Mouse (Mus musculus) hindbrain, postnatal 0 days (tissue): ENCODE data around the gene Cdk17. TPM values are rescaled to one million over a fixed set of nuclear protein-coding genes. Genes with fewer than 3 reads are reported as not detected.

Experiments used
- ATAC-seq: fragments of 200-750 bp; cut with Nextera tagmentation; 2 replicates; pipeline ENCODE4 v1.8.0; 2017; ENCODE audit warnings: mild to moderate bottlenecking, moderate TSS enrichment, moderate library complexity
- DNase-seq: peaks from one replicate; pipeline ENCODE4 v3.0.0-alpha.2; 2015; ENCODE audit warnings: low spot score
- H3K27ac ChIP-seq: fragments of 300-500 bp; sonication (generic); 2 replicates; pipeline ENCODE4 v1.5.1; 2014; ENCODE audit warnings: mild to moderate bottlenecking
- H3K27me3 ChIP-seq: fragments of 300-500 bp; sonication (generic); 2 replicates; pipeline ENCODE4 v1.6.1; 2014; ENCODE audit warnings: low read length, mixed read lengths; ENCODE audit not compliant: insufficient read depth
- H3K36me3 ChIP-seq: fragments of 300-500 bp; sonication (generic); 2 replicates; pipeline ENCODE4 v1.6.1; 2014; ENCODE audit warnings: low read length, mixed read lengths; ENCODE audit not compliant: insufficient read depth
- H3K4me1 ChIP-seq: fragments of 300-500 bp; sonication (generic); 2 replicates; pipeline ENCODE4 v1.6.1; 2014; ENCODE audit warnings: antibody characterized with exemption, low read length, mixed read lengths; ENCODE audit not compliant: insufficient read depth
- H3K4me2 ChIP-seq: fragments of 300-500 bp; sonication (generic); 2 replicates; pipeline ENCODE4 v1.6.1; 2014; ENCODE audit warnings: low read depth, mild to moderate bottlenecking, low read length, moderate library complexity, mixed read lengths
- H3K4me3 ChIP-seq: fragments of 300-500 bp; sonication (generic); 2 replicates; pipeline ENCODE4 v1.5.1; 2014; ENCODE audit warnings: low read length
- H3K9ac ChIP-seq: fragments of 300-500 bp; sonication (generic); replicated peaks from 2 replicates; pipeline ENCODE4 v1.6.1; 2014; ENCODE audit warnings: mild to moderate bottlenecking, low read length, moderate library complexity, mixed read lengths
- H3K9me3 ChIP-seq: fragments of 300-500 bp; sonication (generic); 2 replicates; pipeline ENCODE4 v1.6.1; 2016; ENCODE audit warnings: low read length, mixed read lengths
- CTCF ChIP-seq: IDR thresholded peaks from 2 replicates; pipeline ENCODE4 v1.5.1; 2016; ENCODE audit warnings: antibody characterized with exemption, control low read depth, low read depth
- WGBS: fragments of 180-500 bp; shearing (Covaris S2); extraction: QIAGEN DNeasy Blood & Tissue Kit; methylation state at CpG from one replicate; pipeline ENCODE4 v1.1.7; 2014; 5-methylcytosine and 5-hydroxymethylcytosine counted together
- polyA plus RNA-seq: library from polyadenylated mRNA; unstranded; fragments of >200 nt; fragmentation: Nextera tagmentation; extraction: Ambion mirVana; gene quantifications from 2 replicates; pipeline ENCODE4 v1.2.1, GENCODE M21; 2015
- total RNA-seq: library from RNA; depleted of rRNA; stranded (reverse); fragments of >200 nt; gene quantifications from 2 replicates; pipeline ENCODE4 v1.2.3, GENCODE M21; 2014

Cdk17 gene
- total and polyA plus RNA-seq, 2 experiments from 2014 or later = 32.6 to 63.3 TPM

DNA sequence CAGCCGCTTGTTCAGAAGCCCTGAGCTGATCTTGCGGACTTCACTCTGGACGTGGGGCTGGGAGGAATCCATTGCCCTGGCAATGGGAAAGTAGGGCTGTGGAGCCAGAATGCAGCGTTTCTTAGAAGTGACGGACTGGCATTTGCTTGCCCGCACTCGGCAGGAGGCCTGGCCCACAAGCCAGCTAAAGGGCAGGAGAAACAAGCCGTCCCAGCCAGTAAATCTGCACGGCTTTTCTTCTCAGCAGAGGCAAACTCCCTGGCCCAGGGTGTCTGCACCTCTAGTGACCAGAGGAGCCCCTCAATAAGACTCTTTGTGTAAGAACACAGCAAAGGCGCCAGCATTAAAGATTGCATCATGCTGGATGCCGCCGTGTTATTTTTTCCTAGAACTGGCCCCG lies 94.6 kb downstream of the Cdk17 start:
- Histone ChIP-seq H3K27ac (peak overlapping the region; percentile 78), H3K4me3 (no peak overlapping the region), H3K36me3 (no peaks in the 10 kb centered on the region), H3K27me3 (no peaks in the 10 kb centered on the region), H3K9me3 (no peaks in the 10 kb centered on the region), H3K9ac (no peak overlapping the region), H3K4me1 (peaks cover 14% of the 10 kb centered on the region), H3K4me2 (0 out of 2 replicates have a peak overlapping the region, but pooled peaks have one; percentile 16)
- WGBS = 14% methylated on average over 13 of the region's 13 CpGs
- DNase-seq (peak; percentile 79), ATAC-seq (peak; percentile 82)
- no peak for TF ChIP-seq CTCF

DNA sequence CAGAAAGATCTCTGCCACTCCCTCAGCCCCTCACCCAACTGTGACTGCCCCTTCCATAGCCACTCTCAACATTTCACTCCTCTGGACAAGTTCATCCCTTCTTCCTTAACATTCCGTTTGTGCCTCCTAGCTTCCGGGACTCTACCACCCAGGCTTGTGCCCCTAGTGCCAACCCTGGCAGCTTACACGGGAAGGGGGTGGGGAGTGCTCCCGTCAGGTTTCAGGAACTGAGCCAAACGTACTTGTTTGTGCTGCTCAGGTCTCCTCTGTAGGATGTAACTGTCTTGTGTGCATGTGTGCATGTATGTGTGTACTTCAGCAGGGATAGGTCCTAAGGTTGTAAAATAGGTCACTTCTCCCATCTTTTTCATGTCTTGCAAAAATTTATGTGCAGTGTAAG lies 99.2 kb downstream of the Cdk17 start:
- no peak for TF ChIP-seq CTCF
- DNase-seq (peak; percentile 44), ATAC-seq (no peak)
- 35% methylated on average over 5 of the region's 5 CpGs for WGBS
- H3K4me2 ChIP-seq = no peak overlapping the region
- no peak overlapping the region for H3K9ac ChIP-seq
- no peak overlapping the region for H3K27ac ChIP-seq
- H3K9me3 ChIP-seq = no peaks in the 10 kb centered on the region
- no peaks in the 10 kb centered on the region for H3K36me3 ChIP-seq
- H3K4me3 ChIP-seq = no peak overlapping the region
- H3K4me1 ChIP-seq = peaks cover 43% of the 10 kb centered on the region
- no peaks in the 10 kb centered on the region for H3K27me3 ChIP-seq

DNA sequence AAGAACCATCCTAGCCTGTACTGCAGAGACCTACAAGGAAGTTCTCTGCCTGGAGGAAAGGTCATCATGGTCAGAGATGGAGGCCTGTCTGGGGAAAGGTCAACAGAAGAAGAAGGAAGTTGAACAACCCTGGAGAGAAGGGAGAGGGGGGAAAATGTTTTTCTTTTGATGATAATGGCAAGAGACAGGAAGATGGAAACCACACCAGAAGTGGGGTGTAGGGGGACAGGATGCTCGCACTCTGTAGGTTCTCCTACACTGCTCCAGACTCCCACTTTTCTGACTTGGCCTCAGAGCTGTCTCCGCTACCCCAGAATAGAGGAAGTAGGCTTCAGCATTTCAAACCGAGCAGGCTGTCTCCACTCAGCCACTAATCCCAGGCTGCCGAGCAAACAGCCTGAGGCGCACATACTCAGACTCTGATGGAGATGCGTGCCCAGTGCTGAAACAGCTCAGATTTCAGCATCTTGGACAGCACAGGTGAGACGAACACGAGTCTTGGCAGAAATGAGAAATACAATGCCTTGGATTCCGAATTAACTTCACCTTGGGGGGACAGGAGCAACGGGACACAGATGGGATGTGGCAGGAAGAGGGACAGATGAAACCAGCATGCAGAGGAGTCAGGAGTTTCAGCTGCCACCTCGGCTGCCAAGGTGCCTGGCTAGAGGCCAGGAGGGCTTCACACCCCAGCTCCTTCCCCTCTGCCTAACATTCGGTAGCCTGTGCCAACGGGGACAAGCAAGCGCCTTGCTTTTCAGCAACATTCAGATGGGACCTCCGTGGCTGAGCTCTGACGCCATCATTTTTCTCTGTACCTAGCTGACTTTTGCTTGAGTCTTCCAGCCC lies 100.7 kb downstream of the Cdk17 start:
- WGBS = 13% methylated on average over 15 of the region's 16 CpGs
- Histone ChIP-seq H3K9ac (peak overlapping the region; percentile 33; the same call in 1 of the 2 replicates), H3K27ac (peak overlapping the region; percentile 87), H3K4me1 (peaks cover 33% of the 10 kb centered on the region), H3K4me2 (peak overlapping the region; percentile 52), H3K36me3 (no peaks in the 10 kb centered on the region), H3K9me3 (no peaks in the 10 kb centered on the region), H3K4me3 (peak overlapping the region; percentile 18), H3K27me3 (no peaks in the 10 kb centered on the region)
- peak; percentile 67 for ATAC-seq
- TF ChIP-seq CTCF = no peak
- peak; percentile 89 for DNase-seq

DNA sequence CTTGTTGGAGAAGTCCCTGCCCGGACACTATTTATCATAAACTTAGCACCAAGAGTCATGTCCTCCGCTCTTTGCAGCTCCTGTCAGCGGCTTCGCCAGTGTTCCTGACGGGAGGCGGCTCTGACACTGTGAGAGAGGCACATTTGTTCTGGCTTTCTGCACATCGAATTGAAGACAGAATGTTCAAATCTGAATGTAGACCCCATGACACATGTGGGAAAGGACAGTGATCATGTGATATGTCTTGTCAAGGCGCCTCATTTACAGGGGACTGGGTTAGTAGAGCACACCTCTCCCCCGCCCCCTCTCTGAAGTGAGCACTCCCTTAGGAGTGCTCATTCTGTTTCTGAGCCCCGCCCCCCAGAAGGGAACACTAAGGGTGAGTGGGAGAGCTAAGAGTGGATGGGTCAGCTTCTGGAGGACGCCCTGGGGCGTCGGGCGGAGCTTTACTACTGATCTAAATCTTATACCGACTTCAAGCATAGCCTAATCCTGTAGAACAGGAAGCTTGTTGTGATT lies 101.4 kb downstream of the Cdk17 start:
- DNase-seq (peak; percentile 67), ATAC-seq (peak; percentile 72)
- Histone ChIP-seq H3K9ac (peak overlapping the region; percentile 33), H3K9me3 (no peaks in the 10 kb centered on the region), H3K4me1 (peaks cover 29% of the 10 kb centered on the region), H3K4me2 (peak overlapping the region; percentile 52), H3K27me3 (no peaks in the 10 kb centered on the region), H3K27ac (peak overlapping the region; percentile 87), H3K36me3 (no peaks in the 10 kb centered on the region), H3K4me3 (peak overlapping the region; percentile 18)
- WGBS = 15% methylated on average over 15 of the region's 15 CpGs
- TF ChIP-seq CTCF = no peak

DNA sequence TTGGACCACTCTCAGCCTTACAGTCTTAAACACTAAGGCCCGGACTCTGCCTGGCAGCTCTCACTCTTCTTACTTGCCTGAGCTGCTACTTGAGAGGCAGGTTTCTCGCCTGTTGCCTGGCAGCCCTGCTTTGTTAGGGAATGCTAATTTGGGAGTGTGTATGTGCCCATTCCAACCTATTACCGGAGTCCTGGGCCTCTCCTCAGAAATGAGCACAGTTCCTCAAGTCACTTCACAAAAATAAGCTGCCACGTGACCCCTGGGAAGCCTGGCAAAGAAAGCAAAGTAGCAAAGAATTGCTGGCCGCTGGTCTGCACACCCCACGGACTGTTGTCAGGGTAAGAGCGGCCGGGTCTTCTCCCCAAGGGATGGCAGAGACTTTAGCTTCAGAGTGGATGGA lies 102.8 kb downstream of the Cdk17 start:
- DNase-seq (peak; percentile 66), ATAC-seq (peak; percentile 44; the same call in 1 of the 2 replicates)
- Histone ChIP-seq H3K4me3 (no peak overlapping the region), H3K36me3 (no peaks in the 10 kb centered on the region), H3K9ac (no peak overlapping the region), H3K4me1 (peaks cover 29% of the 10 kb centered on the region), H3K27ac (peak overlapping the region; percentile 76), H3K9me3 (no peaks in the 10 kb centered on the region), H3K4me2 (no peak overlapping the region), H3K27me3 (no peaks in the 10 kb centered on the region)
- no peak for TF ChIP-seq CTCF
- 35% methylated on average over 8 of the region's 8 CpGs for WGBS

DNA sequence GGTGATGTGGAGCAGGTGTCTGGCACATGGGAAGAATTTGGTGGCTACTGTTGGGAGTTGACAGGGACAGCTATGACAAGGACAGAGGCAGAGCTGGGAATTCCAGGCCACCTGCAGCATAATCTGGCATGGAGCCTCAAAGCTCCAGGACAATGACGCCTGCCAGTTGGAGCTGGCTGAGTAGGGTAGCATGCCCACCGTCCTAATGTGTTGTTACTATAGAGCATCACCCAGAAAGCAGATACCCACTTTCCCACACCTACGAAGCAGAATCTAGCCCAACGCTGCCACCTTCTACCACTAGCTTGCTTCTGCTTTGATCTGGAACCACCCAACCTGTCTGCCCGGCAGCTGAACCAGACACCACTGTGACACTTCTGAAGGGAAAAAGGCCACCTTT lies 103.3 kb downstream of the Cdk17 start:
- H3K4me3 ChIP-seq = no peak overlapping the region
- DNase-seq (no peak), ATAC-seq (no peak)
- H3K9me3 ChIP-seq = no peaks in the 10 kb centered on the region
- no peaks in the 10 kb centered on the region for H3K27me3 ChIP-seq
- no peak overlapping the region for H3K9ac ChIP-seq
- no peaks in the 10 kb centered on the region for H3K36me3 ChIP-seq
- peak overlapping the region; percentile 76 for H3K27ac ChIP-seq
- TF ChIP-seq CTCF = no peak
- no peak overlapping the region for H3K4me2 ChIP-seq
- peaks cover 29% of the 10 kb centered on the region for H3K4me1 ChIP-seq
- 65% methylated on average over 5 of the region's 5 CpGs for WGBS

DNA sequence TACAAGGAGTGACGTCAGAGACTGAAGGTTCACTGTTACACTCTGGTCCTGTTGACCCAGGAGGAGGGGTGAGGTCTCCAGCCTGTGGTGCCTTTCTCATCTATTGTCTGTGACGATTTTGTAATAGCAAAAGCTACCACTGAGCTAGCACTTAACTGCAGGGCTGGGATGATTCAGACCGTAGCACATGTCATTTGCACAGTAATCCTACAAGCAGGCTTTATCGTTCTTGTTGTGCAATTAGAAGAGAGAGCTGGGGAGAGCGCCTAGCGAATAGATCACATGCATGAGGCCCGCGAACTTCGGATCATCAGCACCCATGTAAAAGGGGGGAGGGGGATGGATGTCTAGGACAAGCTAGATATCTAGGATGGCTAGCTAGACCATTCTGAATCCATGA lies 105.2 kb downstream of the Cdk17 start:
- WGBS = 74% methylated on average over 9 of the region's 9 CpGs
- Histone ChIP-seq H3K4me2 (no peak overlapping the region), H3K4me1 (peaks cover 34% of the 10 kb centered on the region), H3K27me3 (no peaks in the 10 kb centered on the region), H3K9ac (no peak overlapping the region), H3K9me3 (no peaks in the 10 kb centered on the region), H3K4me3 (no peak overlapping the region), H3K36me3 (no peaks in the 10 kb centered on the region), H3K27ac (no peak overlapping the region)
- no peak for TF ChIP-seq CTCF
- no peak for ATAC-seq
- no peak for DNase-seq
